Mouse (Mus musculus) T-helper 2 cell (primary cell): ENCODE data around the gene Frem3.
"Not testable (repeated sequence)": the region's sequence is repeated elsewhere in the genome, so short reads cannot be mapped to it uniquely, and the experiment has no call there.

ENCODE experiments used
- in situ Hi-C: fragments of 300-600 bp; cut with MboI, MseI; formaldehyde crosslinking; loops from one replicate; pipeline ENCODE4 v1.15.1; 2025; ENCODE audit warnings: high pct_unique_total_duplicates

The Frem3 gene

DNA sequence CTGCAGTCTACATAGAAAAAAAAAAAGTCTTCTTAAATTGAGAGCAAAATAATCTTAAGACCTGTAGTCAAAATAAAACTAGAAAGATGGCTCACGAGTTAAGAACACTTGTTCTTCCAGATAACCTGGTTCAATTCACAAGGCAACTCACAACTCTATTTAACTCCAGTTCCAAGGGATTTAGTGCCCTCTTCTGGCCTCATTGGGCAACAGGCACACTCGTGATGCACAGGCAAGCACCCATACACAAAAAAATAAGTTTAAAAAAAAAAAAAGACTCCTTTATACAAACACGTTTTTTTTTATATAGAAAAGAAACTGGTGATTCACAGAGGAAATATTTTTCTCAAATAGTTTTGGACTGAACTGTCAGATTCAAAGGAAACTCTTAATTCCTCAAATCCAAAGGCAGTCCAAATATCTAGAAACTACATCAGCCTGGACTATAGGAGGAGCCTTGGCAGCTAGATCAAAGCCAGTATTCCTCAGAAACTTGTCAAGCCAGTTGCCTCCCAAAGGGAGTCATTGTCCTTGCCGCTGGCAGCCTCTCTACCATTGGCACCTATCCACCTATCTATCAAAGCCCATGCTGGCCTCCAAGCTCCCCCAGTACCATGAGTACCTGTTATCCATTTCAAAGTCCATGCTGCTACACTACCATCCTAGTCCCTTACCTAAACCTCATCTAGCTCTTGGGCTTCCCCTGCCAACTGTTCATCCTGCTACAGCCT, 100.0 kb downstream of the Frem3 start:
- in situ Hi-C loops: no loop called here

DNA sequence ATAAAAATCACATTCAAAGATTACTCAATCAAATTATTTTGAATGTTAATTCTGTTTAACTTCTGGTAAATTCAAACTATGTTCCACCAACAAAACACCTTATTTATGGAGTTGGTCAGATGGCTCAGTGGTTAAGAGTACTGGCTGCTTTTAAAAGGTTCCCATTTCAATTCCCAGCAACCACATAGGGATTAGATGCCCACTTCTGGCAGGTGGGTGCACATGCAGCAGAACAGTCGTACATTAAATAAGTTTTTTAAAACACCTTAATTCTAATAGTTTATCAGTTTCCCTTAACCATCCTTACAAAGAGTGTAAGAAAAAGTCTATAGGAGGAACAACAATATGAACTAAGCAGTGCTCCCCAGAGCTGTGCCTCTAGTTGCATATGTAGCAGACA, 103.6 kb downstream of the Frem3 start:
- in situ Hi-C loops: no loop called here

DNA sequence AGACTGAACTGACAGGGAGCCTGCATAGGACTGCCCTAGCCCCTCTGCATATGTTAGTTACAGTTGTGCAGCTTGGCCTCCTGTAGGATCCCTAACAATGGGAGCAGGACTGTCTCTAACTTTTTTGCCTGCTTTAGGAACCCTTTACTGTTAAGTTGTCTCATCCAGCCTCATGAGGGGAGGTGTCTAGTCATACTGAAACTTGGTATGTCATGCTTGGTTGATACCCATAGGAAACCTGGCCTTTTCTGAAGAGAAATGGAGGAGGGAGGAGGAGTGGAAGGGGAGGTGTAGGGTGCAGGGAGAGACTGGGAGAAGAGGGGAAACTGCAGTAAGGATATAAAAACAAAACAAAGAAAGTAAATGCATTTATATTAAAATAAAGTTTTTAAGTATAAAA, 121.4 kb downstream of the Frem3 start:
- in situ Hi-C loops: no loop called here

DNA sequence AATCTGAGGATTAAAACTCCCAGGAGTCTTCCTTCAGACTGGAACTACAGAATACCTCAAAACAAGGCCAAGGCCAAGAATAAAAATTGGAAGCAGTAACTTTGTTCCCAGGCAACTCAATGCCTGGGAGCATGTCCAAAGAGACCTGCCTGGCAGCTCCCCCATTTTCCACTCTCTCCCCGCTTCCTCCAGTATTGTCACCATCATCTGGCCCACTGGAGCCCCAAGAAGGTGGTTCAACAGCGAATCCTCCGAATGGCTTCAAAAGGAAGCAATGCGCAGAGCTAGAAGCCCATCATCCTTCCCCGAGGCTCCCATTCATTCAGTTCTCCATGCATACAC, 127.1 kb downstream of the Frem3 start:
- in situ Hi-C loops: no loop called here

DNA sequence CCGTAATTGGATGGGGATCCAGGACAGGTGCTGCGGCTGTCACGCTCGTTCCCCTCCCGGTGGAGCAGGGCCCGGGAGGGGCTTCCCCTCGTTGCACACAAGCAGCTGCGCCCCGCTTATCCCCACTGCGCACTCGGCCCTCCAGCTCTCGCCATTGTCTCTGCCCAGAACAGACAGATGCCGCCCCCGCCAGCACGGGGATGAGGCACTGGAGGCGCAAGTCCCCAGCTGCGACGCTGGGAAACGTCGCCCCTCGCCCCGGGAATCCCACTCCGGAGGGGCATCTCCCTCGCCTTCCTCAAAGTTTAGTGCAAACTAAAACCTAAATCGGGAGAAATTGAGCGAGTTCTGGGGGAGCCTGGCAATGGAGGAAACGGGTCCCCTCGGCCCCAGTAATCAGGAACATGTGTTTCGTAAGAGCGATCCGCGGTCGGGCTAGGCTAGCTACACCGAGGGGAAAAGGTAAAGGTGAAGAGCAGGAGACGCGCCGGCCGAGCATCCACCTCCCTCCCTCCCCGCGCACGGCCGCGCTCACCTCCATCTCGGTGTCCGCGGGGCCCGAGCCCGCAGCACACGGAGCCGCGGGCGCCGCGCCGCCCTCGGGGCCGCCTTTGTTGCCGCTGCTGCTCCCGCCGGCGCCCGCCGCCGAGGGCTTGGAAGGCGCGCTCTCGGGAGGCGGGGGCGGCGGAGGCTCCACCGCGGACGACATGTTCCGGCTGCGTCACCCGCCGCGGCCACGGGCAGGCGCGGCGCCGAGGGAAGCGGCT, 127.7 kb downstream of the Frem3 start:
- in situ Hi-C loops: no loop called here

DNA sequence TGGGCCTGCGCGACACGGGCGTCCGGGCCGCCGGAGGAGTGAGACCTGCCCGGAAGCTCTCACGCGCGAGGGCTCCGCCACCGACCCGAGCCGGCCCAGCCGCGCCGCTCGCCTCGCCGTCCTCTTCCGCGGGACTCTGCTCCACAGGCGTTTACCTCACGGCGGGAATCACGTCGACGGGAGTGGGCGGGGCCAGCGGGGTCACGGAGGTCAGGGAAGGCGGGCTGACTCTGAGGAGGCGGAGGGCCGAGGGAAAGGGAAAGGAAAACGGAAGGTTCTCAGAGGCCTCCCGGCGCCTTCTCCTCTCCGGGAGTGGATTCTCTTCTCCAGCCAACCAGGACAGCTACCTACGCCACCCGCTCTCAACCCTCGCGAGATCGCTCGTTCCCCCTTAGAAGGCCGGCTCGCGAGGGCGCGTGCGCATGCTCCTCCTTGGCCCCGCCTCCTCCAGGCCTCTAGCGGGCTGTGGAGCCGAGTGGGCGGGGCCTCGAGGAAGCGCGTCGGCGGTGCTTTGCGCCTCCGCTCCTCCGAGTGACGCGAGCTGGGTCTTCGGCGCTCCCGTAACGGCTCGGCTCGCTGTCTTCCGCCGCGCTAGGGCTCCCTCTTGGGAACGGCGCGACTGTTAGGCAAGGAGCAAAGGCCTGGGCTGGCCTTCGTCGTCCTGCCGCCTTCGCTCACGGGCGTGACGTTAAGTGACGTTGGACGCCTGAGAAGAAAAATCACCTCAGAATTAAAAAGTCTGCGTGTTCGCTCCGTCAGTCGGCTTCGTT, 128.5 kb downstream of the Frem3 start, which contains the start of gene Smarca5:
TSS of gene Smarca5 (minus strand) at position 343 of the 770 bp plus-strand sequence.
- in situ Hi-C loops: not testable (repeated sequence)

DNA sequence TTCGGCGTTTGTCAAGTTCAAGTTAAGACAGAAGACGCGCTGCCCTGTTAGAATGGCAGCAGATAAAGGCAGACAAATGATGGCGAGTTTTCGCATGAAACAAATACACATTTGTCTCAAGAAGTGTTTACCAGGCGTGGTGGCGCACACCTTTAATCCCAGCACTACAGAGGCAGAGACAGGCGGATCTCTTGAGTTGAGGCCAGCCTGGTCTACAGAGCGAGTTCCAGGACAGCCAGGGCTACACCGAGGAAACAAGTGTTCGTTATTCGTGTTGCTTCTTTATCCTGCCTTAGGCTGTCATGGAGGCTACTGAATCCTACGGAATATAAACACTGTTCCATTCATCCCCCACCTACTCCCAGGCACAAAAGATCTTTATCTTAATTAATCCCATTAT, 129.1 kb downstream of the Frem3 start:
- in situ Hi-C loops: loop anchor here (5.0 kb wide), 1 partner anchor 272 kb away; the partner anchor contains the start of gene Usp38
